Comparison of ENCODE assay signal across 32 mouse cellular contexts in genomic region chr11:64859636-64860035, GRCm38 (mm10).
DNase-seq lines count a peak whose midpoint lies in the region; ATAC-seq and TF ChIP-seq lines count a peak whose summit lies in the region.
"Had no signal": no experiment of that assay in that cellular context is flagged by ENCODE, and none has a peak within 500 bp of the region (broad histone marks: within the 10 kb centered on the region; RNA-seq: fewer than 3 reads in every experiment).

No protein-coding gene starts in this region.

- no peaks in the 10 kb centered on the region for H3K36me3 ChIP-seq in hindbrain, postnatal 0 days (ENCODE audit: insufficient read depth, low read length)
- H3K36me3 ChIP-seq in hindbrain, embryonic 16.5 days (ENCODE audit: control insufficient read depth, insufficient read depth, low read length): no peaks in the 10 kb centered on the region
- H3K36me3 ChIP-seq: embryonic facial prominence, embryonic 13.5 days; hindbrain, embryonic 13.5 days; liver, embryonic 12.5 days; neural tube, embryonic 13.5 days; stomach, embryonic 15.5 days had no signal

- H3K4me3 ChIP-seq in hindbrain, postnatal 0 days (ENCODE audit: low read length): no peak overlapping the region
- H3K4me3 ChIP-seq in hindbrain, embryonic 16.5 days (ENCODE audit: low read length): no peak overlapping the region
- H3K4me3 ChIP-seq: embryonic facial prominence, embryonic 13.5 days; erythroblast, embryonic 14.5 days; gastrocnemius, adult 2 months; hindbrain, embryonic 13.5 days; liver, embryonic 12.5 days; myocyte; neural tube, embryonic 13.5 days; stomach, embryonic 15.5 days had no signal

- 76% methylated on average over 3 of the region's 3 CpGs for WGBS in hindbrain, postnatal 0 days
- 78% methylated on average over 3 of the region's 3 CpGs for WGBS in hindbrain, embryonic 16.5 days

- no peak overlapping the region for H3K27ac ChIP-seq in hindbrain, postnatal 0 days
- H3K27ac ChIP-seq in hindbrain, embryonic 16.5 days (ENCODE audit: low read depth, low read length): no peak overlapping the region
- H3K27ac ChIP-seq: embryonic facial prominence, embryonic 13.5 days; gastrocnemius, adult 2 months; hindbrain, embryonic 13.5 days; liver, embryonic 12.5 days; macrophage; neural tube, embryonic 13.5 days; stomach, embryonic 15.5 days had no signal

- TF ChIP-seq CTCF in hindbrain, postnatal 0 days (IDR thresholded peaks at IDR 0.05; ENCODE audit: low read depth): no peak

- no peaks in the 10 kb centered on the region for H3K27me3 ChIP-seq in hindbrain, postnatal 0 days (ENCODE audit: insufficient read depth, low read length)
- no peaks in the 10 kb centered on the region for H3K27me3 ChIP-seq in hindbrain, embryonic 16.5 days (replicated peaks; ENCODE audit: control insufficient read depth, insufficient read depth, low read length)
- H3K27me3 ChIP-seq: CH12.LX; embryonic facial prominence, embryonic 13.5 days; hindbrain, embryonic 13.5 days; liver, embryonic 12.5 days; neural tube, embryonic 13.5 days; stomach, embryonic 15.5 days had no signal

- no peak overlapping the region for H3K4me2 ChIP-seq in hindbrain, postnatal 0 days (ENCODE audit: low read depth, low read length)
- no peak overlapping the region for H3K4me2 ChIP-seq in hindbrain, embryonic 16.5 days (ENCODE audit: low read length)
- H3K4me2 ChIP-seq: embryonic facial prominence, embryonic 13.5 days; heart, embryonic 11.5 days; hindbrain, embryonic 13.5 days; liver, embryonic 12.5 days; midbrain, embryonic 11.5 days; neural tube, embryonic 13.5 days; stomach, embryonic 15.5 days had no signal

- peak; percentile 5 to 40 for DNase-seq in adrenal gland, adult (ENCODE audit: inconsistent age in 2 of 2, low spot score in 1 of 2)
- no peak for DNase-seq in adrenal gland, postnatal 25 days
- DNase-seq in hindbrain, postnatal 0 days (ENCODE audit: low spot score): peak; percentile 11
- DNase-seq in embryo, embryonic 11 days: peak; percentile 40
- DNase-seq in mesoderm, embryonic 11.5 days (ENCODE audit: low read depth, low spot score): peak; percentile 47
- DNase-seq: cerebellum, adult 11-12 months; cerebellum, adult 9-11 months; gastrocnemius, adult 2 months; gastrocnemius, postnatal 36 days; heart, adult 18-20 months; heart, postnatal 4 days; kidney, adult 11 months; kidney, postnatal 25 days; liver, postnatal 0 days; right cerebral cortex, postnatal 25 days had no signal

- no peaks in the 10 kb centered on the region for H3K9me3 ChIP-seq in hindbrain, postnatal 0 days (ENCODE audit: low read length)
- H3K9me3 ChIP-seq in hindbrain, embryonic 16.5 days (ENCODE audit: control insufficient read depth, low read length): no peaks in the 10 kb centered on the region
- H3K9me3 ChIP-seq: embryonic facial prominence, embryonic 13.5 days; hindbrain, embryonic 13.5 days; liver, embryonic 12.5 days; neural tube, embryonic 13.5 days; stomach, embryonic 15.5 days had no signal

- H3K4me1 ChIP-seq in hindbrain, postnatal 0 days (ENCODE audit: insufficient read depth, low read length): no peaks in the 10 kb centered on the region
- H3K4me1 ChIP-seq in hindbrain, embryonic 16.5 days (ENCODE audit: control insufficient read depth, insufficient read depth, low read depth, low read length): no peaks in the 10 kb centered on the region
- H3K4me1 ChIP-seq: hindbrain, embryonic 13.5 days; liver, embryonic 12.5 days; neural tube, embryonic 13.5 days; stomach, embryonic 15.5 days had no signal

- no peak overlapping the region for H3K9ac ChIP-seq in hindbrain, postnatal 0 days (replicated peaks; ENCODE audit: low read length)
- no peak overlapping the region for H3K9ac ChIP-seq in hindbrain, embryonic 16.5 days (ENCODE audit: low read depth, low read length)
- H3K9ac ChIP-seq: embryonic facial prominence, embryonic 13.5 days; hindbrain, embryonic 13.5 days; liver, embryonic 12.5 days; liver, postnatal 0 days; neural tube, embryonic 13.5 days; stomach, embryonic 15.5 days had no signal

- no peak for ATAC-seq in hindbrain, postnatal 0 days
- ATAC-seq in hindbrain, embryonic 16.5 days: no peak
- ATAC-seq in megakaryocyte progenitor cell, adult 5-6 weeks (replicated peaks; ENCODE audit: poor library complexity): no peak
- ATAC-seq: activated CD4-positive, CD25-positive, alpha-beta regulatory T cell, adult 4 months; forebrain, embryonic 16.5 days; inflammation-experienced regulatory T-cells, adult 6 months; liver, embryonic 12.5 days; liver, postnatal 0 days; midbrain, embryonic 16.5 days had no signal
